Mouse (Mus musculus) layer of hippocampus, postnatal 36 days (tissue): ENCODE results near the gene Cnn3. TPM values are rescaled to one million over a fixed set of nuclear protein-coding genes. Genes with fewer than 3 reads are reported as not detected.
A peak's percentile ranks its signal among the peaks of the same experiment; 100 is the strongest.

Source experiments
- DNase-seq, 2 experiments: peaks; one replicate each; pipeline ENCODE4 v3.0.0; 2022
- total RNA-seq, 2 experiments: library from RNA; stranded (reverse); gene quantifications; 2 replicates each; pipeline ENCODE4 v1.2.3; 2021

The Cnn3 gene
- total RNA-seq, 2 experiments from 2014 or later: 98.4 to 111 TPM

GRCm38 (mm10) chr3:121418850-121419435 is 7.4 kb upstream of the Cnn3 start:
- DNase-seq: no peak

GRCm38 (mm10) chr3:121422405-121422804 is 3.9 kb upstream of the Cnn3 start:
- DNase-seq: no peak

- peak; percentile 75 for DNase-seq
Measured at GRCm38 (mm10) chr3:121426621-121427519, 573 bp downstream of the Cnn3 start.

GRCm38 (mm10) chr3:121427520-121427908 is 1.2 kb downstream of the Cnn3 start:
- peak; percentile 62 to 71 for DNase-seq

GRCm38 (mm10) chr3:121428230-121428629 is 1.9 kb downstream of the Cnn3 start:
- no peak for DNase-seq

- DNase-seq: no peak
Measured at GRCm38 (mm10) chr3:121428696-121429259, 2.5 kb downstream of the Cnn3 start.

- no peak for DNase-seq
Measured at GRCm38 (mm10) chr3:121429469-121429868, 3.2 kb downstream of the Cnn3 start.

- no peak for DNase-seq
Measured at GRCm38 (mm10) chr3:121430289-121430936, 4.1 kb downstream of the Cnn3 start.

- DNase-seq: no peak
Measured at GRCm38 (mm10) chr3:121433359-121433758, 7.1 kb downstream of the Cnn3 start.

GRCm38 (mm10) chr3:121433968-121434533 is 7.8 kb downstream of the Cnn3 start:
- no peak for DNase-seq

- no peak for DNase-seq
Measured at GRCm38 (mm10) chr3:121435296-121435695, 9.0 kb downstream of the Cnn3 start.

- no peak for DNase-seq
Measured at GRCm38 (mm10) chr3:121437070-121437469, 10.8 kb downstream of the Cnn3 start.

GRCm38 (mm10) chr3:121437996-121438395 is 11.7 kb downstream of the Cnn3 start:
- DNase-seq: no peak

- no peak for DNase-seq
Measured at GRCm38 (mm10) chr3:121439623-121440161, 13.4 kb downstream of the Cnn3 start.

- no peak for DNase-seq
Measured at GRCm38 (mm10) chr3:121441504-121441903, 15.2 kb downstream of the Cnn3 start.

GRCm38 (mm10) chr3:121442288-121442687 is 16.0 kb downstream of the Cnn3 start:
- DNase-seq: no peak

- no peak for DNase-seq
Measured at GRCm38 (mm10) chr3:121443861-121444271, 17.6 kb downstream of the Cnn3 start.

GRCm38 (mm10) chr3:121444414-121444813 is 18.1 kb downstream of the Cnn3 start:
- no peak for DNase-seq

GRCm38 (mm10) chr3:121446454-121446853 is 20.2 kb downstream of the Cnn3 start:
- no peak for DNase-seq

- DNase-seq: no peak
Measured at GRCm38 (mm10) chr3:121448029-121448468, 21.8 kb downstream of the Cnn3 start.

- DNase-seq: no peak
Measured at GRCm38 (mm10) chr3:121448606-121449005, 22.3 kb downstream of the Cnn3 start.

- no peak for DNase-seq
Measured at GRCm38 (mm10) chr3:121449527-121449926, 23.2 kb downstream of the Cnn3 start.
